Mouse (Mus musculus): ENCODE results near the gene Gdpd2.

Gdpd2 gene

GRCm38 (mm10) chrX:100729665-100730188, at the start of gene Gdpd2:
Gene Gdpd2, plus strand, starts transcription at chrX:100729873.
- peak; percentile 63 for DNase-seq

GRCm38 (mm10) chrX:100686527-100686926, 43.1 kb upstream of the Gdpd2 start:
- no peak for DNase-seq

GRCm38 (mm10) chrX:100687360-100688032, 42.2 kb upstream of the Gdpd2 start:
- DNase-seq: no peak

GRCm38 (mm10) chrX:100688033-100688370, 41.7 kb upstream of the Gdpd2 start:
- DNase-seq: no peak

- DNase-seq: no peak
Measured at GRCm38 (mm10) chrX:100696776-100697175, 32.9 kb upstream of the Gdpd2 start.

GRCm38 (mm10) chrX:100708032-100708431, 21.6 kb upstream of the Gdpd2 start:
- no peak for DNase-seq

GRCm38 (mm10) chrX:100716173-100716572, 13.5 kb upstream of the Gdpd2 start:
- no peak for DNase-seq

GRCm38 (mm10) chrX:100728947-100729346, 726 bp upstream of the Gdpd2 start:
- no peak for DNase-seq

GRCm38 (mm10) chrX:100730266-100730665, 593 bp downstream of the Gdpd2 start:
- no peak for DNase-seq

GRCm38 (mm10) chrX:100734359-100734758, 4.7 kb downstream of the Gdpd2 start:
- DNase-seq: no peak

- peak; percentile 67 for DNase-seq
Measured at GRCm38 (mm10) chrX:100738918-100739317, 9.2 kb downstream of the Gdpd2 start.

GRCm38 (mm10) chrX:100739443-100739842, 9.8 kb downstream of the Gdpd2 start:
- no peak for DNase-seq

GRCm38 (mm10) chrX:100740785-100741184, 11.1 kb downstream of the Gdpd2 start:
- no peak for DNase-seq

GRCm38 (mm10) chrX:100741940-100742339, 12.3 kb downstream of the Gdpd2 start:
- DNase-seq: peak; percentile 64

GRCm38 (mm10) chrX:100765855-100766254, 36.2 kb downstream of the Gdpd2 start:
- no peak for DNase-seq

- DNase-seq: peak; percentile 79
Measured at GRCm38 (mm10) chrX:100767181-100767884, 37.7 kb downstream of the Gdpd2 start, which contains the start of gene Dlg3. Gene Dlg3, plus strand, starts transcription at chrX:100767722.

- DNase-seq: peak; percentile 47
Measured at GRCm38 (mm10) chrX:100767885-100768626, 38.4 kb downstream of the Gdpd2 start.

- no peak for DNase-seq
Measured at GRCm38 (mm10) chrX:100769281-100769680, 39.6 kb downstream of the Gdpd2 start.

GRCm38 (mm10) chrX:100774341-100774811, 44.7 kb downstream of the Gdpd2 start:
- peak; percentile 39 for DNase-seq

- no peak for DNase-seq
Measured at GRCm38 (mm10) chrX:100775405-100775804, 45.7 kb downstream of the Gdpd2 start.

- DNase-seq: peak; percentile 75
Measured at GRCm38 (mm10) chrX:100776494-100776893, 46.8 kb downstream of the Gdpd2 start.

- peak; percentile 79 for DNase-seq
Measured at GRCm38 (mm10) chrX:100776985-100777654, 47.4 kb downstream of the Gdpd2 start.
